Mouse (Mus musculus) Patski (cell line): ENCODE data around the gene Clstn3. TPM values are rescaled to one million over a fixed set of nuclear protein-coding genes. Genes with fewer than 3 reads are reported as not detected.
"Not testable (repeated sequence)": the region's sequence is repeated elsewhere in the genome, so short reads cannot be mapped to it uniquely, and the experiment has no call there.

ENCODE experiments used
- ATAC-seq: fragments of 100-300 bp; one replicate; pipeline ENCODE4 v1.8.0; 2021
- CTCF ChIA-PET: fragments of 350-600 bp; sonication (Branson Sonifier 250); formaldehyde crosslinking; loops from one replicate; lab custom pipeline; 2022; ENCODE audit warnings: inconsistent platforms; lab: Charles Lee
- POLR2A ChIA-PET: fragments of 350-600 bp; sonication (Branson Sonifier 250); formaldehyde crosslinking; loops from one replicate; lab custom pipeline; 2022; ENCODE audit warnings: antibody characterized with exemption, inconsistent platforms; lab: Charles Lee
- DNase-seq: peaks from one replicate; pipeline ENCODE4 v3.0.0-alpha.2; 2011; ENCODE audit warnings: low read depth, low spot score
- H3K27me3 ChIP-seq: fragments of 371-371 bp; one replicate; pipeline ENCODE4 v1.5.1; 2021
- CTCF ChIP-seq: fragments of 100-300 bp; IDR thresholded peaks from one replicate; pipeline ENCODE4 v1.5.1; 2021
- in situ Hi-C: fragments of 300-500 bp; cut with MboI; formaldehyde crosslinking; loops from 3 replicates; pipeline ENCODE4 v1.11.1; 2018; ENCODE audit warnings: low pct_unique_long_range_greater_than_20kb, mixed read lengths
- polyA plus RNA-seq: library from polyadenylated mRNA; unstranded; gene quantifications from one replicate; pipeline ENCODE4 v1.2.3, GENCODE M21; 2021

Gene Clstn3
- polyA plus RNA-seq, 1 experiment from 2014 or later, result 0.68 TPM

- no peak for TF ChIP-seq CTCF
- H3K27me3 ChIP-seq, result peaks cover 10% of the 10 kb centered on the region
- DNase-seq, result no peak
- ChIA-PET POLR2A (no interaction called here), CTCF (no interaction called here)
- in situ Hi-C loops, result no loop called here
- no peak for ATAC-seq
Measured at GRCm38 (mm10) chr6:124436245-124436644, 28.3 kb downstream of the Clstn3 start.

- DNase-seq, result no peak
- H3K27me3 ChIP-seq, result peaks cover 10% of the 10 kb centered on the region
- ATAC-seq, result no peak
- TF ChIP-seq CTCF, result no peak
- in situ Hi-C loops, result no loop called here
- ChIA-PET CTCF (interaction anchor here (1.1 kb wide), 1 partner anchor 20 kb away, joined by 3 read pairs; no protein-coding TSS in a partner anchor), POLR2A (no interaction called here)
Measured at GRCm38 (mm10) chr6:124435173-124435572, 29.4 kb downstream of the Clstn3 start.

- H3K27me3 ChIP-seq, result peaks cover 10% of the 10 kb centered on the region
- POLR2A ChIA-PET, result interaction anchor here (0.5 kb wide), 1 partner anchor 111 kb away, joined by 7 read pairs; no protein-coding TSS in a partner anchor
- ATAC-seq (no peak), DNase-seq (no peak)
- in situ Hi-C loops, result no loop called here
- no peak for TF ChIP-seq CTCF
- CTCF ChIA-PET, result interaction anchor here (1.1 to 1.5 kb wide), 2 partner anchors 18 to 25 kb away, joined by 3 read pairs; no protein-coding TSS in a partner anchor
Measured at GRCm38 (mm10) chr6:124433688-124434324, 30.8 kb downstream of the Clstn3 start.

- CTCF ChIA-PET, result interaction anchor here (1.5 kb wide), 1 partner anchor 15 kb away, joined by 3 read pairs; no protein-coding TSS in a partner anchor
- ATAC-seq (no peak), DNase-seq (no peak)
- TF ChIP-seq CTCF, result no peak
- H3K27me3 ChIP-seq, result peaks cover 10% of the 10 kb centered on the region
- in situ Hi-C loops, result no loop called here
- POLR2A ChIA-PET, result no interaction called here
Measured at GRCm38 (mm10) chr6:124430784-124431495, 33.7 kb downstream of the Clstn3 start.

- TF ChIP-seq CTCF, result no peak
- no peak for DNase-seq
- in situ Hi-C loops, result no loop called here
Measured at GRCm38 (mm10) chr6:124430379-124430778, 34.2 kb downstream of the Clstn3 start.

GRCm38 (mm10) chr6:124427791-124428576 is 36.6 kb downstream of the Clstn3 start:
- DNase-seq, result no peak
- in situ Hi-C loops, result no loop called here
- no peak for TF ChIP-seq CTCF
- POLR2A ChIA-PET, result interaction anchor here (0.7 kb wide), 2 partner anchors 9 to 355 kb away, joined by 3 read pairs; no protein-coding TSS in a partner anchor
- H3K27me3 ChIP-seq, result peaks cover 6% of the 10 kb centered on the region
- CTCF ChIA-PET, result interaction anchor here (1.2 to 6.2 kb wide), 3 partner anchors 12 to 22 kb away, joined by 3 to 28 read pairs (median 3); partner anchors contain the start of gene Pex5
- ATAC-seq, result no peak

More at GRCm38 (mm10) chr6:124430379-124430778, 34.2 kb downstream of the Clstn3 start:
- no peak for ATAC-seq
- H3K27me3 ChIP-seq, result peaks cover 10% of the 10 kb centered on the region
- ChIA-PET CTCF (interaction anchor here (1.5 kb wide), 1 partner anchor 15 kb away, joined by 3 read pairs; no protein-coding TSS in a partner anchor), POLR2A (no interaction called here)

- POLR2A ChIA-PET, result no interaction called here
- ATAC-seq (no peak), DNase-seq (no peak)
- H3K27me3 ChIP-seq, result no peaks in the 10 kb centered on the region
- in situ Hi-C loops, result no loop called here
- CTCF ChIA-PET, result interaction anchor here (1.2 to 6.2 kb wide), 4 partner anchors 10 to 22 kb away, joined by 3 to 28 read pairs (median 4); partner anchors contain the start of gene Pex5
- TF ChIP-seq CTCF, result no peak
Measured at GRCm38 (mm10) chr6:124427289-124427688, 37.3 kb downstream of the Clstn3 start.

- in situ Hi-C loops, result no loop called here
- CTCF ChIA-PET, result interaction anchor here (1.7 to 6.2 kb wide), 2 partner anchors 11 kb away, joined by 4 to 28 read pairs; partner anchors contain the start of gene Pex5
- no peak for TF ChIP-seq CTCF
- no peak for DNase-seq
- ATAC-seq, result no peak
- POLR2A ChIA-PET, result no interaction called here
- no peaks in the 10 kb centered on the region for H3K27me3 ChIP-seq
Measured at GRCm38 (mm10) chr6:124426604-124427003, 38.0 kb downstream of the Clstn3 start.

GRCm38 (mm10) chr6:124425523-124425922 is 39.1 kb downstream of the Clstn3 start:
- ChIA-PET CTCF (interaction anchor here (1.7 to 6.2 kb wide), 2 partner anchors 10 to 12 kb away, joined by 4 to 28 read pairs; partner anchors contain the start of gene Pex5), POLR2A (no interaction called here)
- in situ Hi-C loops, result no loop called here
- DNase-seq, result no peak
- TF ChIP-seq CTCF, result no peak
- H3K27me3 ChIP-seq, result no peaks in the 10 kb centered on the region
- no peak for ATAC-seq

- ChIA-PET POLR2A (interaction anchor here (0.7 kb wide), 1 partner anchor 15 kb away, joined by 3 read pairs; no protein-coding TSS in a partner anchor), CTCF (interaction anchor here (6.2 kb wide), 1 partner anchor 9 kb away, joined by 28 read pairs; the partner anchor contains the start of gene Pex5)
- DNase-seq, in situ Hi-C loops, ATAC-seq, H3K27me3 ChIP-seq: not testable (repeated sequence)
Measured at GRCm38 (mm10) chr6:124425042-124425441, 39.6 kb downstream of the Clstn3 start.
